Mouse (Mus musculus): ENCODE results near the gene Pax4.

DNA sequence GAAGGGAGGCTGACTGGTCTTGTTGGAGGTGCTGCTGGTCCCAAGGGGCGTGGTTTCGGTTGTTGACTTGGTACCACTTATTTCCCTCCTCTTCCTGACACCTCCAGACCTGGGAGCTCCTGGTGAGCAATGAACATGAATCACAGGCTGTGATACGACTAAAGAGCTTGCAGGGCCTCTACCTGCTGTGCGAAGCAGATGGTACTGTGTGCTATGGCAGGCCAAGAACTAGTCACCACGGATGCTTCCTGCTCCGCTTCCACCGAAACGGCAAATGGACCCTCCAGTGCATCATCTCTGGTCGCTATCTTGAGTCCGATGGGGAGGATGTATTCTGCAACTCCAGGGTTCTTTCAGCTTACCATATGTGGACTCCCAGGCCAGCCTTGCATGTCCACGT is 19.3 kb downstream of the Pax4 start:
- TF ChIP-seq CTCF (IDR thresholded peaks at IDR 0.05; ENCODE audit: borderline replicate concordance, control insufficient read depth, extremely low read depth, insufficient read depth, low read length, poor library complexity) = no peak
- TF ChIP-seq POLR2A (IDR thresholded peaks at IDR 0.05; ENCODE audit: control insufficient read depth, extremely low read depth, insufficient read depth, low read length, poor library complexity) = no peak

All from thymus, adult 2 months (tissue).